In genomic region chr5:103821062-103821461, GRCm38 (mm10) we compare ENCODE assay signal across 19 mouse cellular contexts.
DNase-seq lines count a peak whose midpoint lies in the region; ATAC-seq and TF ChIP-seq lines count a peak whose summit lies in the region.
"Had no signal": no experiment of that assay in that cellular context is flagged by ENCODE, and none has a peak within 500 bp of the region (broad histone marks: within the 10 kb centered on the region; RNA-seq: fewer than 3 reads in every experiment).

No protein-coding gene starts in this region.

- no peak for TF ChIP-seq EP300 in liver, embryonic 14.5 days (IDR thresholded peaks at IDR 0.05; ENCODE audit: low read depth)

- peak overlapping the region; percentile 45; the same call in 1 of the 2 replicates for H3K27ac ChIP-seq in kidney, embryonic 15.5 days
- no peak overlapping the region for H3K27ac ChIP-seq in intestine, embryonic 16.5 days (ENCODE audit: low read length)
- H3K27ac ChIP-seq in liver, embryonic 14.5 days: no peak overlapping the region
- H3K27ac ChIP-seq in small intestine, adult 2 months (ENCODE audit: insufficient read depth, low read depth, low read length): peak overlapping the region; percentile 35
- H3K27ac ChIP-seq: forebrain, embryonic 10.5 days; hindbrain, embryonic 14.5 days; limb, embryonic 13.5 days; neural tube, embryonic 13.5 days had no signal

- no peaks in the 10 kb centered on the region for H3K9me3 ChIP-seq in kidney, embryonic 15.5 days (replicated peaks)
- no peaks in the 10 kb centered on the region for H3K9me3 ChIP-seq in intestine, embryonic 16.5 days (ENCODE audit: control insufficient read depth, low read length)
- no peaks in the 10 kb centered on the region for H3K9me3 ChIP-seq in liver, embryonic 14.5 days (ENCODE audit: control insufficient read depth, low read length)
- H3K9me3 ChIP-seq: forebrain, embryonic 10.5 days; limb, embryonic 13.5 days; megakaryocyte, embryonic 14.5 days; neural tube, embryonic 13.5 days had no signal

- no peaks in the 10 kb centered on the region for H3K27me3 ChIP-seq in kidney, embryonic 15.5 days
- no peaks in the 10 kb centered on the region for H3K27me3 ChIP-seq in intestine, embryonic 16.5 days (replicated peaks; ENCODE audit: control insufficient read depth, insufficient read depth, low read length)
- no peaks in the 10 kb centered on the region for H3K27me3 ChIP-seq in liver, embryonic 14.5 days (ENCODE audit: control insufficient read depth, insufficient read depth, low read length)
- no peaks in the 10 kb centered on the region for H3K27me3 ChIP-seq in small intestine, adult 2 months (ENCODE audit: control insufficient read depth, insufficient read depth, low read length)
- H3K27me3 ChIP-seq: limb, embryonic 13.5 days; megakaryocyte, embryonic 14.5 days; neural tube, embryonic 13.5 days had no signal

- peaks cover 16% of the 10 kb centered on the region for H3K4me1 ChIP-seq in kidney, embryonic 15.5 days
- H3K4me1 ChIP-seq in intestine, embryonic 16.5 days (ENCODE audit: control insufficient read depth, insufficient read depth, low read length): peaks cover 6% of the 10 kb centered on the region; the same call in 1 of the 2 replicates
- peaks cover 0 to 5% of the 10 kb centered on the region in 2 experiments; a peak in 1 of 4 replicates for H3K4me1 ChIP-seq in liver, embryonic 14.5 days (replicated peaks; ENCODE audit: control insufficient read depth in 2 of 2, insufficient read depth in 2 of 2, low read length in 1 of 2)
- peaks cover 15% of the 10 kb centered on the region for H3K4me1 ChIP-seq in small intestine, adult 2 months (ENCODE audit: control insufficient read depth, insufficient read depth, insufficient read length, low read length)
- H3K4me1 ChIP-seq: forebrain, embryonic 10.5 days had no signal

- no peak for ATAC-seq in kidney, embryonic 15.5 days (replicated peaks; ENCODE audit: low FRiP score)
- peak; percentile 73 for ATAC-seq in intestine, embryonic 16.5 days
- ATAC-seq in liver, embryonic 14.5 days (ENCODE audit: insufficient read depth): peak; percentile 27; the same call in 1 of the 2 replicates
- ATAC-seq: activated CD4-positive, CD25-positive, alpha-beta regulatory T cell, adult 4 months; CD4-positive, CD25-positive, alpha-beta regulatory T cell, adult 4 months had no signal

- no peak overlapping the region for H3K9ac ChIP-seq in kidney, embryonic 15.5 days
- no peak overlapping the region for H3K9ac ChIP-seq in intestine, embryonic 16.5 days (ENCODE audit: low read depth, low read length)
- no peak overlapping the region for H3K9ac ChIP-seq in liver, embryonic 14.5 days (replicated peaks)
- H3K9ac ChIP-seq: hindbrain, embryonic 14.5 days; limb, embryonic 13.5 days; neural tube, embryonic 13.5 days had no signal

- H3K36me3 ChIP-seq in kidney, embryonic 15.5 days: peaks cover 7% of the 10 kb centered on the region
- H3K36me3 ChIP-seq in intestine, embryonic 16.5 days (ENCODE audit: control insufficient read depth, insufficient read depth, low read length): no peaks in the 10 kb centered on the region
- peaks cover 57% of the 10 kb centered on the region for H3K36me3 ChIP-seq in liver, embryonic 14.5 days (replicated peaks; ENCODE audit: control insufficient read depth, insufficient read depth, low read depth)
- H3K36me3 ChIP-seq in small intestine, adult 2 months (ENCODE audit: control insufficient read depth, insufficient read depth, low read length): peaks cover 19% of the 10 kb centered on the region
- H3K36me3 ChIP-seq: neural tube, embryonic 13.5 days had no signal

- no peak for DNase-seq in kidney, postnatal 4 days
- no peak for DNase-seq in liver, embryonic 14.5 days (ENCODE audit: low read depth in 3 of 3, low spot score in 3 of 3)
- no peak for DNase-seq in frontal cortex, postnatal 36 days (ENCODE audit: low spot score in 2 of 2)
- DNase-seq in testis, postnatal 10 days (ENCODE audit: low spot score): no peak
- DNase-seq in ovary, postnatal 10 days (ENCODE audit: low spot score): no peak
- DNase-seq: adrenal gland, postnatal 36 days; retina, postnatal 1 day; thymus, adult 18-20 months had no signal

- no peak for TF ChIP-seq POLR2A in small intestine, adult 2 months (IDR thresholded peaks at IDR 0.05; ENCODE audit: low read depth, low read length)

- 65% methylated on average over 9 of the region's 9 CpGs for WGBS in kidney, embryonic 15.5 days
- 58% methylated on average over 9 of the region's 9 CpGs for WGBS in intestine, embryonic 16.5 days
- 59% methylated on average over 9 of the region's 9 CpGs for WGBS in liver, embryonic 14.5 days (ENCODE audit: insufficient replicate concordance)
- whole genome bisulfite sequencing in small intestine, adult 2 months: 26% methylated on average over 9 of the region's 9 CpGs

- H3K4me2 ChIP-seq in kidney, embryonic 15.5 days: no peak overlapping the region
- 0 out of 2 replicates have a peak overlapping the region, but pooled peaks have one; percentile 8 for H3K4me2 ChIP-seq in intestine, embryonic 16.5 days (ENCODE audit: low read depth, low read length)
- H3K4me2 ChIP-seq in liver, embryonic 14.5 days (ENCODE audit: low read depth): peak overlapping the region; percentile 20; the same call in 1 of the 2 replicates
- H3K4me2 ChIP-seq: heart, embryonic 11.5 days; hindbrain, embryonic 14.5 days; limb, embryonic 13.5 days; neural tube, embryonic 13.5 days had no signal

- no peak overlapping the region for H3K4me3 ChIP-seq in kidney, embryonic 15.5 days (replicated peaks)
- no peak overlapping the region for H3K4me3 ChIP-seq in intestine, embryonic 16.5 days (ENCODE audit: low read length)
- no peak overlapping the region for H3K4me3 ChIP-seq in liver, embryonic 14.5 days (ENCODE audit: insufficient read depth in 1 of 2, low read depth in 2 of 2, low read length in 2 of 2)
- H3K4me3 ChIP-seq in small intestine, adult 2 months (ENCODE audit: low read depth, low read length): no peak overlapping the region
- H3K4me3 ChIP-seq: forebrain, embryonic 10.5 days; limb, embryonic 13.5 days; megakaryocyte, embryonic 14.5 days; neural tube, embryonic 13.5 days had no signal

- no peak for TF ChIP-seq CTCF in liver, embryonic 14.5 days (IDR thresholded peaks at IDR 0.05; ENCODE audit: low read depth)
- TF ChIP-seq CTCF in small intestine, adult 2 months (IDR thresholded peaks at IDR 0.05; ENCODE audit: extremely low read depth, insufficient read length, insufficient replicate concordance, low read depth, low read length): no peak

Comparison
In these comparisons a context has a peak if more than half of its experiments do, and no peak if none do; other contexts are left out.
1. H3K27ac ChIP-seq: peak in kidney, embryonic 15.5 days (single experiment) and small intestine, adult 2 months (single experiment); none in intestine, embryonic 16.5 days (single experiment) and liver, embryonic 14.5 days (single experiment).